8 mouse cellular contexts compared by ENCODE assay signal in genomic region chr14:31830571-31831369, GRCm38 (mm10). TPM values are rescaled to one million over a fixed set of nuclear protein-coding genes. Genes with fewer than 3 reads are reported as not detected.
DNase-seq lines count a peak whose midpoint lies in the region; ATAC-seq and TF ChIP-seq lines count a peak whose summit lies in the region.

Ankrd28 (minus strand) TSS chr14:31830651.

- ATAC-seq in activated CD4-positive, CD25-positive, alpha-beta regulatory T cell, adult 4 months, result peak; percentile 87

- peaks cover 1% of the 10 kb centered on the region; the same call in 1 of the 2 replicates for H3K4me1 ChIP-seq in cortical plate, adult 2 months (ENCODE audit: control insufficient read depth, insufficient read depth, low read length)
- peaks cover 23% of the 10 kb centered on the region; the same call in 1 of the 2 replicates for H3K4me1 ChIP-seq in megakaryocyte, embryonic 14.5 days

- H3K36me3 ChIP-seq in megakaryocyte, embryonic 14.5 days (replicated peaks; ENCODE audit: low read length), result no peaks in the 10 kb centered on the region

- H3K27ac ChIP-seq in cortical plate, adult 2 months (ENCODE audit: insufficient read depth, low read length), result peak within 1 kb of the TSS; percentile 95

- peak; percentile 91 to 93 for DNase-seq in gastrocnemius, adult 8-10 months (ENCODE audit: low spot score in 2 of 2)
- peak; percentile 53 for DNase-seq in hindlimb bud, embryonic 11.5 days (ENCODE audit: extremely low spot score, low read depth, low spot score)
- DNase-seq in left cerebral cortex, adult 8-10 months (ENCODE audit: low spot score in 2 of 2), result peak; percentile 74 to 94
- DNase-seq in right cerebral cortex, postnatal 10 days (ENCODE audit: low spot score in 2 of 2), result peak; percentile 97
- peak; percentile 93 for DNase-seq in urinary bladder, postnatal 25 days (ENCODE audit: low spot score)

- no peaks in the 10 kb centered on the region for H3K27me3 ChIP-seq in megakaryocyte, embryonic 14.5 days (replicated peaks)

- TF ChIP-seq CTCF in cortical plate, adult 2 months (IDR thresholded peaks at IDR 0.05; ENCODE audit: extremely low read depth, insufficient read depth, low read length), result no peak

- peak; percentile 41; the same call in 1 of the 2 replicates for TF ChIP-seq POLR2A in cortical plate, adult 2 months (IDR thresholded peaks at IDR 0.05; ENCODE audit: extremely low read depth, insufficient read depth, low read length)

- H3K4me3 ChIP-seq in cortical plate, adult 2 months (ENCODE audit: insufficient read depth, low read length), result peak within 1 kb of the TSS; percentile 85
- H3K4me3 ChIP-seq in megakaryocyte, embryonic 14.5 days (replicated peaks), result peak within 1 kb of the TSS; percentile 97

- H3K9me3 ChIP-seq in megakaryocyte, embryonic 14.5 days, result no peaks in the 10 kb centered on the region

RNA-seq across cellular contexts. Expression of gene Ankrd28, which starts in this region (rescaled TPM):
- polyA plus RNA-seq in activated CD4-positive, CD25-positive, alpha-beta regulatory T cell, adult 4 months (2017; shearing (Covaris generic)), result 1 to 10 TPM; 8.4 to 9.1 TPM
- polyA plus RNA-seq in cortical plate, adult 2 months (2012; rRNA removed), result 27.8 and 29.3 TPM in 2 replicates
- 10 to 100 TPM; 46.0 to 65.1 (median 49.5) TPM for total RNA-seq in gastrocnemius, adult 8-10 months (2022)
- 10 to 100 TPM; 61.3 to 65.9 (median 64.2) TPM for total RNA-seq in left cerebral cortex, adult 8-10 months (2022)
- polyA plus RNA-seq in megakaryocyte, embryonic 14.5 days (2012; ENCODE audit: insufficient read depth, low replicate concordance), result 1.5 and 4.0 TPM in 2 replicates

Comparison
In these comparisons a context has a peak if more than half of its experiments do, and no peak if none do; other contexts are left out.
1. Peak in every context shown above with its lines: DNase-seq, ATAC-seq, H3K4me3 ChIP-seq and H3K27ac ChIP-seq.